Mouse (Mus musculus) megakaryocyte progenitor cell, adult 5-6 weeks (primary cell): Measurements from ENCODE around the gene Cdr2l. TPM values are rescaled to one million over a fixed set of nuclear protein-coding genes. Genes with fewer than 3 reads are reported as not detected.
A peak's percentile ranks its signal among the peaks of the same experiment; 100 is the strongest.

ENCODE experiments used
- ATAC-seq: replicated peaks from 2 replicates; pipeline ENCODE4 v1.8.0; 2016; ENCODE audit warnings: mild to moderate bottlenecking, moderate TSS enrichment, inconsistent platforms; ENCODE audit not compliant: poor library complexity
- total RNA-seq, 2 experiments: library from RNA; stranded (forward) in 1 of 2; stranded (reverse) in 1 of 2; fragments of 157-497, 149-512 nt in 1 of 2; fragments of 200-1000 nt in 1 of 2; gene quantifications; 2 replicates each; pipeline versions ENCODE4 v1.2.3 to v1.2.4; 2015 to 2017

Cdr2l gene
- total RNA-seq (2015) (0.20 and 0.42 TPM in 2 replicates), total RNA-seq (2017) (0.08 and 0.34 TPM in 2 replicates)

DNA sequence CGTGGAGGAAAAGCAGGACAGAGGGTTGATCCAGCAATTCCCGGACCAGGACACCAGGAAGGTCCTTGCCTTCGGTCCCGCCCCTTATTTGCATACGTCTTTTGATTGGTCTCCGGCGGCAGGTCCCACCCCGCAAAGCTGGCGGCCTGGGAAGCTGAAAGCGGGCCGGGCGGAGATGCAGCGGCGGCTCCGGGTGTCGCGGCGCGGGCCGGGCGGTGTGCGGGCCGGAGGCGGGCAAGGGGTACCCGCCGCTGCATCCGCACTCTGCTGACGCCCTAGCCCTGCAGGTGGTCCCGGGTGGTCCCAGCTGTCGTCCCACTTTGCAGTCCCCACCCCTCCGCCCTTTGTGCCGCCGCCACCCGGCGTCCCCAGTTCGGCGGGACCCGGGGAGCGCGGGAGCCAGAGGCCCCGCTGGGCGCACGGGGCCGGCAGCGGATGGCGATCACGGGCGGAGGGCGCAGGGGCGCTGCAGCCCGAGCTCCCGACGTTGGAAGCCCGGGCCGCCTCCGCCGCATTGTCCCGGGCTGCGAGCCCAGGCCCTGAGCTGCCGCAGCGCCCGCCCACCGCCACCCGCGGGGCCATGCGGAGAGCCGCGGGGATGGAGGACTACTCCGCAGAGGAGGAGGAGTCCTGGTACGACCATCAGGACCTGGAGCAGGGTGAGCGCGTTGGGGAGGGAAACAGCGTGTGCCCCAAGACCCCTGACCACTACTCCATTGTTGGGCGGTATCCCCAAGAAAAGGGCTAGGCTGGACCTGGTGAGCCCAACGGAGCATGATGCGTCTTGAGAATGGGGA is at the start of gene Cdr2l:
Cdr2l (plus strand) TSS at position 174 of the 797 bp plus-strand sequence.
- peak; percentile 37; the same call in 1 of the 2 replicates for ATAC-seq

DNA sequence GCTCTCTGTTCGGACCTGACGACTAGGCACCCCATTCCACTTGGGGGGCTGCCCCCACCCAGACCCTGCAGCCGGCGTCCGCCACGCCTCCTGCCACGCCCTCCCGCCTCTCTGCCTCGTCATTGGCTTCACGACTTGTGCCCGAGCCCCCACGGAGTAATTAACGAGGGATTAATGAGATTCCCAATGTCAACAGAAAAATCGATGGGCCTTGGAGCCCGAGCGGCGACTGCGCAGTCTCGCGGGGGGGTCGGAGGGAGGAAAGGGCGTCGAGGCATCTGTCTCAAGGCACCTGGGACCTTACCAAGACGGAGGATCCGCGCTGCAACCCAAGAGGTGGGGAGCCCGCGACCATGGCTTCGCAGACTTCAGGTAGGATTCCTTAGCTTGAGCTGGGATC is 47.2 kb upstream of the Cdr2l start, which contains the start of gene Otop3:
Otop3 (plus strand) TSS at position 201 of the 400 bp plus-strand sequence.
- no peak for ATAC-seq

DNA sequence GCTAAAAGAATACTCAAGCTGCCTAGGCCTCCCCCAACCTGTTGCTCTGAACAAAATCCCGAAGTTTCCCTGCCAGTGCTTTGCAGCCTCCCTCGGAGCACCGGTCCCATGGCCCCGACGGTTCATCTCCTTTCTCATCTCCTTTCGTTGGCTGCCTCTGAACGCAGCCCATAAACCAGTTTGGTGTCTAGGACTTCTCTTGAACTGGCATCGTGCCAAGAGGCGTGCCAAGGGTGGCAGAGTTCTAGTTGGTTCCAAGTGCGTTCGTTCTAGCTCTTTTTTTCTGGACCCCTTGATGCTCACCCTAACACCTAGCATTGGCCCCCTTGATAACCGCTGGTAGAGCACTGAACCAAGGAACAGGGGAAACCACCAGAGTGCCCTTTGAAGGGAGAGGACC is 46.5 kb upstream of the Cdr2l start:
- no peak for ATAC-seq

DNA sequence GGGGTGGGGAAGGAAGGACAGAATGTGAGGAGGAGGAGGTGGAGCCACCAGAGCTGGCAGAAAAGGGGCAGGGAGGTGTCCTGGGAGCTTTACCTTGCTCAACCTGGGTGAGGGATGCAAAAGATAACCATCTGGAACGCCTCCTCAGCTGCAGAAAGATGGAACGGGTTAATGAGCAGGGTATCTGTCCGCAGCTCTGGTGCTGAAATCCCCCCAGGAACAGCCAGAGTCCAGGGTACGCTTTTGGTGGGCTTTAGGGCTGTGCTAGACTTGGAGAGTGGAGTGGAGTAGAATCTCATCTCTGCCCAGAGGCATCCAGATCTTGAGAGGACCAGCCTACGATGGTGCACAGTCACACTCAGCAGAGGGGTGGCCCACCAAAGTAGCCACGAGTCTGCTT is 45.6 kb upstream of the Cdr2l start:
- no peak for ATAC-seq

DNA sequence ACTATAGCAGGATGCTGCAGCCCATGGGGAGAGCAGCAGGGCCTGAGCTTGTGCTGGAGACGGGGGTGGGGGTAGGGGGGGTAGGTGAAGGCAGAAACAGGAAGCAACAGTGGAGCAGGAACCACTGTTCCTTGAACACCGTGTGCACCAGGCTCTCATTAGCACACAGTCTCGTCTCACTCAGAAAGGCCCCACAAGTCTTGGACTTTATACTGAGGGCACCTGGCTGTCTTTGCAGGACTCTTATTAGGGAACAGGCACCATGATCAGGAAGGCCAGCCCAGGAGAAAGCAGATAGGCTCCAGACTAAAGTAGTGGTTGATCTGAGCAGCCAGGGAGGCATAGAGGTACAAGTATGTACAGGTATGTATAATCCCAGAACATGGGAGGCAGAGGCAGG is 44.4 kb upstream of the Cdr2l start:
- no peak for ATAC-seq

DNA sequence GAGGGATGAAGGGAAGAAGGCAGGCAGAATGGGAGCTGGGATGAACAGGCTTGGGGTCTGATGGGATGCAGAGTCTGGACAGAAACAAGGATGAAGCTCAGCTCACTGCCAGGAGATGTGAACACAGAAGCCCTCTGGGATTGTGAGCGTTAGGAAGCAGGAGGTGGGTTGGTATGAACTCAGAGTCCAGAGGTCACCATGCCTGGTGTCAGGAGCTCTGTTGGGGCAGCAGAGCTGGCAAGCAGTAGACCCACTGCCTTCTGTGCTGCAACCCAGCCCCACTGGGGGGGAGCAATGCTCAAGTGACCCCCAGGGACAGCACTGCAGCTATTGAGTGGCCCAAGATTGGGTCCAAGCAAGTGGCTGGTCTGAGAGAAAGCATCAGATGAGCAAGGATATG is 43.9 kb upstream of the Cdr2l start:
- ATAC-seq: no peak

DNA sequence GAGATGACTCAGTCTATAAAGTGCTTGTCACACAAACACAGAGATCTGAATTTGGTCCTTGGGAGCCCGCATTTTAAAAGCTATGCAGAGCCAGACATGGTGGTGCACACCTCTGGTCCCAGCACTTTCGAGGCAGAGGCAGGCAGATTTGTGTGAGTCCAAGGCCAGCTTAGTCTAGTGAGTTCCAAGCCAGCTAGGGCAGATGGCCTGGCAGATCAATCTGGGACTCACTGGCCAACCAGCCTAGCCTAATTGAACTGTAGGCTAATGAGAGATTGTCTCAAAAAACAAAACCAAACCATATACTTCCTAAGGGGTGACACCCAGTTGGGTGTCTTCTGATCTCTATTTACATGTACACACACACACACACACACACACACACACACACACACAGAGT is 40.5 kb upstream of the Cdr2l start:
- ATAC-seq: no peak

DNA sequence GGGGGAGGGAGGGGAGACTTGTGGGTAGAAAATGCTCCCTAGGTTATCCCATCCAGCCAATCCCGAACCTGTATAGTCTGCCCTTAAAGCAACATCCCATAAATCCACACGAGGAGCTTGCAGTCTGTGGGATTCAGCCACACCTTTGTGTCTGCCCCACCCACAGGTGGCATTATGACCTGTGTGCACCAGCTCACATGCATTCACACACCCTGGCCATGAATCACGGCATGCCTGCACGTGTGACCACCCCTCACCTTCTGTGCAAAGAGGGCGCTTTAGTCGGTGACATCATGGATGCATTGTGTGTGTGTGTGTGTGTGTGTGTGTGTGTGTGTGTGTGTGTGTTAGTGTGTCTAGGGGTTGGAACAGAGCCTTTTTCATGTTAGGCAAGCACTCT is 39.9 kb upstream of the Cdr2l start:
- ATAC-seq: no peak

DNA sequence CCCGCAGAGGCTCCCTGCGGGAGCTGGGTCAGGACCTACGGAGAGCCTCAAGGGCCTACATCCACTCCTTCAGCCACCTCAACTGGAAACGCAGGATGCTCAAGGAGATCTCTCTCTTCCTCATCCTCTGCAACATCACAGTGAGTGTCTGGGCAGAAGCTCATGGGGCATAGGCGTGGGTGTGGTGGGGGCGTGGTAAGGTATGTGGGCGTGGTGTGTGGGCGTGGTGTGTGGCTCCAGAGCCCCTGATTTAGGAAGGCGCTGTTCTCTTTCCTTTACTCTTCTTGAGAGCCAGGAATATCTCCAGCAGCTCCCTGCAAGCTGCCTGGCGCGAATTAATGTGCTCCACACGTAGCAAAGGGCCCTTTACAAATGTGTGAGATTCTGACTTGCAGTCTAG is 36.7 kb upstream of the Cdr2l start:
- peak; percentile 88 for ATAC-seq

DNA sequence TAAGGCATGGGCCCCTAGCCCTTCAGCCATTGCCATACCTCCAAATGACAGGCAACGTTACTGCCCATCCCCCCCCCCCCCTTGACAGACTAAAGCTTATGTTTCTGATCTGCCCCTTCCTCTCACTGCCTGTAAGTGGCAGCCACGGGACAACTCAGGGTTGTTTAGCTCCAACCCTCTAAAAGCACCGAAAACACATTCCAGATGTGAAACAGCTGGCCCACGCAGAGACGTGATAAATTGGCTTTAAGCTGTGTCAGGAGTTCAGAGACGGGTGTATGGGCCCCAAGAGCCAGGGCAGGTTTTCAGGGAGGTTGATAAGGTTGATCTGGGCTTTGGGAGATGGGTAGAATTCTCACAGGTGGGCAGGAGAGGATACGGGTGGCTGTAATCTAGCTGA is 36.2 kb upstream of the Cdr2l start:
- ATAC-seq: no peak

DNA sequence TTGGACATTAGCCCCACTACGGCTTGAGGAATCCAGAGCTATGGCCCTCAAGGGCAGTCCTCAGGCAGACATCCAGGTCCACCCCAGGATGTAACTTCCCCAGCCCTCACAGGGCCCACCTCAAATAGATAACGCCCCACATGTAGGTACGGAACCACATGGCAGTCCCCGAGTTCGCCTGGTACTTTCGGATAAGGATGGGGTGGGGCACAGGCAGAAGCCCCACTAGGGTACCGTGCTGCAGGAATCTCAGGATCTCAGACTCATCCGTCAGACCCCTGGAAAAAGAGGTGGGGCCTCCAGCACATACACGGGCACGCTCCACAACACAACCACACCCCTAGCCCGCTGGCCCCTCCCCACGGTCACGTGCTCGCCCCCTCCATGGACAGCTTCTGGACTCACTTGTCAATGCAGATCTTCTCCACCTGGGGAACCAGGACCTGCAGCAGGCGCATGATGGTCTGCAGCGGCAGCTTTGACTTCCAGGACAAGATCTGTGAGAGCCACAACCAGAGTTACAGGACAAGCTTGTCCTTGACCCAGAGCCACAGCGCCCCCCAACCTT is 33.0 kb upstream of the Cdr2l start:
- no peak for ATAC-seq

DNA sequence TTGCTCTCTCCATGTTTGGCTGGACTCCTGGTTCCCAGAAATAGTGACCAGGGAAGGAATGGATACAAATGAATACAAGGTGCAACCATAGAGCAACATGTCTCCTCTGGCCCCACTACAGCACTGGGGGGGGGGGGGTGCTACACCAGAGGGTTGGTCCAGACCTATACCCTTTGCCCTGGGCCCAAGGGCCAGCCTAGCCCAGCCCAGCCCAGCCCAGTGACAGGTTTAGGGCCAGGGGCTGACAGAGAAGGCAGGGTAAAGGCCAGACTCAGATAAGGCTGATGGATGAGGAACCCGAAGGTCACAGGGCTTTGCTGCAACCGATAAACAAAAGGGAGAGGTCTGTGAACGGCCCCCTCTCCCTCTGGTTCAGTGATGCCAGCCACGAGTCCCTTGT is 31.7 kb upstream of the Cdr2l start:
- no peak for ATAC-seq

DNA sequence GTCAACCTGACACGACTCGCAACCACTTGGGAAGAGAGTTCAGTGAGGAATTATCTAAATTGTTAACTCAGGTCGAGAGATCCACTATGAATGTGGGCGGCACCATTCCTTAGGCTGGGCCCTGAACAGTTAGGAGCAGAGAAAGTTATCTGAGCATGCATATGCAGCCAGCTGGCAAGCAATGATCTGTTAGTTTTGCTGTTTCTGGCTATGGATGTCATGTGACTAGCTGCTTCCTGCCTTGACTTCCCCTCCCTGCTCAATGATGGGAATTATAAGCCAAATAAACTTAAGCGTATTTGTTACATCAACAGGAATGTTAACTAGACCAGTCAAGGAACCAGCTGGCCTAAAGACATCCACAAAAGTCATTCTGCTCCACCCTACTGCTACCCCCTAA is 28.3 kb upstream of the Cdr2l start:
- no peak for ATAC-seq

DNA sequence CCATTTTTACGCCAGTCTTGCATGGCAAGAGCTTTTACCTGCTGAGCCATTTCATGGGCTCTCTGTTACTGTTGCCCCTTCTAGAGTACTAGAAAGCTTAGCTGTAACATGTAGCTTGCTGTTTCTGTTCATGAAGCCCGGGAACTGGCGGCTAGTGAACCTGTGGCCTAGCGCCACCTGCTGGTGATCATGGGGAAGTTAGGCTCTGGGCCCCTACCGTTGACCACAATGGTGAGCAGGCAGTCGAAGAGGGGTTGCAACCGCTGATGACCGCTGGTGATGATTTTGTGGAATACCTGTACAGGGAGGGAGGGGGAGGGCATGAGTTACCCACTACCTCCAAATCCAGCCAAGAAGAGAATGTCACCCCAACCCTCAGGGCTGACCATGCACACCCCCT is 27.5 kb upstream of the Cdr2l start:
- peak; percentile 86 for ATAC-seq

DNA sequence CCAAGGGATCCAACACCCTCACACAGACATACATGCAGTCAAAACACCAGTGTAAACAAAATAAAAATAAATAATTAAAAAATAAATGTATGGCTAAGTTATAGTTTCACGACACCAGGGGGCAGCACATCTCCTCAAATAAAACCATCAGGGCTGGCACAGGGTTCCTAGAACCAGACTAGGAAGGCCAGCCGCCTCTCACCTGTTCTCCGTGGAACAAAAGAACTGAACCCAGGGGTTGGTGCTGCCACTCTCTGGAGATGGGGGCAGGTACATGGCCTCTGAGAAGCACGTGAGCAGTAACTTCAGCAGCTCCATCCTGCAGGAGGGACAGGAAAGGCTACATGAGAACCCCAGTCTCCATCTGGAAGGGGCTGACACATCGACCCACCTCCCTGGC is 23.2 kb upstream of the Cdr2l start:
- peak; percentile 59; the same call in 1 of the 2 replicates for ATAC-seq

DNA sequence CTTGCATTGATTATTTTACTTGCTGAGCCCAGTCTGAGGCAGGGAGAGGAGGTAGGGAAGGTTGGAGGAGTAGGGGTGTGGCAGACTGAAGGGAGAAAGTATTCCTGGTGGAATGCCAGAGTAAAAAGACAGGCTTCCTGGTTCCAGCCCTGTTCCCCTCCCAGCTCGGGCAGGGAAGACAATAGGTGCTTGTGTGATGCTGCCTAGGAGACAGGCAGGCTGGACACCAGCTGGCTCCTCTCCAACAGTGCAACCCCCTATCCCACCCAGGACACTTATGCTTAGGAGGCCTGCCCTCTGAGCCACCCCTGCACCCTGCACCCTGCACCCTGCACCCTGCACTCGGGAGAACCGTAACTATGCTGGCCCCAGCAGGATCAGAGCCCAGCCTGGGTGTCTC is 22.4 kb upstream of the Cdr2l start:
- ATAC-seq: no peak

DNA sequence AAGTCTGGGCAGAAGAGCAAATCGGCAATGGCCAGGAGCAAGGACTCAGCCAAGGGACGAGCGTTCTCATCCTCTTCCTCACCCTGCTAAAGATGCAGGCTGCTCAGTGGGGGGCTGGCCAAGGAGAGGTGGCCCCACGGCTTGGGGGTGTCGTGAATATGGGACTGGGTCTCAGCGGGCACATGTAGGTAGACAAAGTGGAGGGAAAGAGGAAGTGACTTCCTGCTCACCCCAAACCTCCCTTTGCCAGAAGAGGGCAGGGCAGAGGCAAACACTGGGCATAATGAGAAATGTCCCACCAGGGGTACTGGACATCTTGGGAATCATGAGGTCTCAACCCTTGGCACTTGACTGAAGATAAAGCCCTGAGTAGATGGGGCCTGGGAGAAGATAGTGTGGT is 22.0 kb upstream of the Cdr2l start:
- peak; percentile 51 for ATAC-seq

DNA sequence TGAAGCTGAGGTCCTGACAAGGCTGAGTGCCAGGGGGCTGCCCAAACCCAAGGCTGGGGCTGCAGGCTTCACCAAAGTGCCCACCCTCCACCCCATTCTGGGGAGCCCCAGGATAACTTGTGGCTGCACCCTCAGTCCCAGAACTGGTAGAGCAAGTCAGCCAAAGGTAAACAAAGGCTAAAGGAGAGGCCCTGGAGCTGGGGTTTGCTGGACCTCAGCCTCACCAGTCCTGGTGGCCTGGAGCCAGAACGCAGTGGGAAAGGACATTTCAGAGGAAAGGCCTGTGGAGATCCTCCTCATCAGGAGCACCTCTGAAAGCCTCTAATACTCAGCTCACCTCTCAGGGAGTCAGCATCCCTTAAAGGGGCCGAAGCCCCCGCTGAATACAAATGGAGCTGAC is 17.6 kb upstream of the Cdr2l start:
- ATAC-seq: no peak

DNA sequence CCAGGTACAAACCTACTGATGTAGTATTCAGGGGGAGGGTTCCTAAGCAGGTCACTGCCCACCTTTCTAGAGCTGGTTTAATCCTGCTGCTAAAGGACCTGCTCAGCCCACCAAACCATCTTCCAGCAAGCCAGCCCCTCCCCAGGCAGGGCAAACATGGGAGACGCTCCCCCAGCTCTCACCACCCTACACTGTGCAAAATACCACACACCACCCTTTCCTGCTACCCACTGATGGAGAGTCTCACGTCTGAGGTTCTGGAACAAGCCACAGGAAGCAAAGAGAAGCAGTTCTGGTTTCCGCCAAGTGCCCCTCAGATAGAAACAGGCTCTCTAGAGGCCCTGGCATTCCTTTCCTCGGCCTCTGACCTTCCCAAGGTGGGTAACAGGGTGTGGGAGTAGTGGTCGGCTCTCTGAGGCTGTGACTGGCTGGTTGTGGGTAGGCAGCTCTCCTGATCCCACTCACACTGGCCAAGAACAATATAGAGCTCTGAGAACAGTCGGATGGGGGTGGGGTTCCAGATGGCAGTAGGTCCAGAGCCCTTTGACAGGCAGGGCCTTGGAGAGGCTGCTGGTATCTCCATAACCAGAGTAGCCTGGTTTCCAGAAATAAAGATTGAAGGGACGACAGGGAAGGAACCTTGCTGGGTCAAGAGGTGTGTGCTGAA is 15.5 kb upstream of the Cdr2l start:
- ATAC-seq: no peak

DNA sequence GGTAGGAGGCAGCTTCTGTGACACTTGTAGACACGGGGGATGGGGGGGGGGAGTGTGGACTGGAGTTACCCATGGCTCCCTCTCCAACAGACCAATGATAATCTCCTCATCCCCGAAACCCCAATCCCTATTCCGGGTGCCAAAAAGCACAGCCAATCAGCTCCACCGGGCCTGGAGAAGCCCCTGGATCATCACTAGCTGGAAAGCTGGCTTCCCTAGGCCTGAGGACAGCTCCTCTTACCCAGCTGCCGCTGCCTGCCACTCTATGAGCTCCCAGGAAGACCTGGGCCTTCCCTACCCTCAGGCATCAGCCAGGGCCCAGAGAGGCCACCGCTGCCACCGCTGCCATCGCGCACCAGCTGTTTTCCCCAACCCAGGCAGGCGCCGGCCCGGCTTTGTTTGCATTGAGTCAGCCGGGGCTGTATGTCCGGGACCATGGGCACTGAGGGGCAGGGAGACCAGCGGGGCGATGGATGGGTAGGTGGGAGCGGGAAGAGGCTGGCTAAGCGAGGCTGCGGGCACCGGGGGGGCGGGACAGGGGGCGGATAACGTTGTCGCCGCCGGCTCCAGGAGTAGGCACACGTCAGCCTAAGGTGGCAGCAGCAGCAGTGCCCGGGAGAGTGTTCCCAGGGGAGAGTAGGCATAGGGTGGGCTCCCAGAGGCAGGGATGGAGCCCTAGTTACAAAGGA is 14.9 kb upstream of the Cdr2l start:
- ATAC-seq: no peak

DNA sequence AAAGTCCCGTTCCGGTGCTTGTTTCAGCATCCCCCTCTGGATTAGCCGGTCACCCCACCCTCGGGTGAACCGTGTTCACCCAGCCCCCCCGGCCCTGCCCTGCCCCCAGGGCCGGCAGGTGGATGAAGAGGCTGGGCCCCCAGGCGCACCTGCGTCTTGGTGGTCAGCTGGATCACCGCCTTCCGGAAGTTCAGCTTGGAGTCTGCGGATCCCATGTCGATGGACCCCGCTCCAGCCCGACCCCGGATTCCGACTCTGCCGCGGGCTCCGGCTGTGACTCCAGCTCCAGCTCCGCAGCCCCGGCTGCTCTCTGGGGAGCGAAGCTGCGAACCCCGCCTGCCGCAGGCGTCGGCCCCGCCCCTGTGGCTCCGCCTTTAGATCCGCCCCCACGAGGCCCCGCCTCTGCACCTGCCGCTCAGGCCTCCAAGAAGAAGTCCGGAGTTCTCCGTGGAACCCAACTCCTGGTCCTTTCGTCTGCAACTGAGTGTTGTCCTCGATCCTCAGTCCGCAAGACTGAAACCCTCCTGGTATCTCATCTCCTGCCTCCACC is 14.2 kb upstream of the Cdr2l start, which contains the start of gene Hid1:
Hid1 (minus strand) TSS at position 362 of the 550 bp plus-strand sequence.
- peak; percentile 91 for ATAC-seq
